Mouse (Mus musculus) embryonic fibroblast, embryonic 13.5 days (primary cell): Measurements from ENCODE around the gene Zfp445.

Experiments used
- CTCF ChIP-seq: IDR thresholded peaks from 2 replicates; pipeline ENCODE4 v1.5.1; 2011; ENCODE audit warnings: mild to moderate bottlenecking, control low read depth, low read length, moderate library complexity, borderline replicate concordance; ENCODE audit not compliant: insufficient read depth
- POLR2A ChIP-seq: IDR thresholded peaks from 2 replicates; pipeline ENCODE4 v1.6.1; 2011; ENCODE audit warnings: low read depth, mild to moderate bottlenecking, control low read depth, low read length, moderate library complexity

DNA sequence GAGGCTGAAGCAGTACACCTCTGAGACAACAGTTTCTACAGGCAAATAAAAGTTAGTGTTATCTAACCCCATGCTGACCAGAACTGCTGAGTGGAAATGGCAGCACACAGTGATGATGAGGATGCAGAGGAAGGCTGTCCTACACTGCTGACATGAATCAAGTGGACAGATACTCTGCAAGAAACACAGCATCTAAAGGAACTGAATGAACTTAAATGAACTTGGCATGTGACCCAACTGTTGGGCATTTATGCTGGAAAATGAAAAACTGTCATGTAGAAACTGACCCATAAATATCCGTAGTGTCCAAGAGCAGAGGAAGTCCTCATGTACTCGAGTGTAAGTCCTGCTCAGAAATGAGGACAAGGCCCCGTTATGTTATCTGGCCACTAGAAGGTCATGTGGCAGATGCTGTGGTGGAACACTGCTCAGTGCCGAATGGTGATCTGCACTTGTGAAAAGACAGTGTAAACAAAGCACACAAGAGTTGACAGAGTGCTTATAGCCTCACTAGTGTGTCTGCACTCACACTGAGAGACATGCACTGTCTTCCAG lies 35.9 kb downstream of the Zfp445 start:
- no peak for TF ChIP-seq CTCF
- no peak for TF ChIP-seq POLR2A
